Mouse (Mus musculus): ENCODE measurements around the gene Mutyh.

DNA sequence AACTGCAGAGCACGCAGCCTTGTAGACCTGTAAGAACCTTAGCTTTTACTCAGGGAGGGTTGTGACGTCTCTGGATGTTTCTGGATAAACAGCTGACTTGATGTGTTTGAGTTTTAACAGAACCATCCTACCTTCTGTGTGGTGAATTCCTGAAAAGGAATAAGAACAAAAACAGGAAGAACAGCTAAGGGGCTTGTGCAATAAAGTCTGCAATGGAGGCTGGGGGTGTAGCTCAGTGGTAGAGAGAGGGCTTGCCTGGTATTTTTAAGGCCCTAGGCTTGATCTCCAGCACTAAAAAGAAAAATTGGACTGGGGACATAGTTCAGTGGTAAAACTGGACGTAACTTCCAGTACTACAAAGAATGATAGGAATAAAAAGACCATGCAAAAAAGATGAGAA is 30.4 kb upstream of the Mutyh start:
- TF ChIP-seq CTCF (conservative IDR thresholded peaks at IDR 0.05; ENCODE audit: low read length) (no peak), POU5F1 (IDR thresholded peaks at IDR 0.05; ENCODE audit: borderline replicate concordance, low read length) (no peak), NANOG (IDR thresholded peaks at IDR 0.05; ENCODE audit: borderline replicate concordance, low read length) (no peak)
